Mouse (Mus musculus): ENCODE measurements around the gene Zcchc9. TPM values are rescaled to one million over a fixed set of nuclear protein-coding genes. Genes with fewer than 3 reads are reported as not detected.

Gene Zcchc9
- polyA plus RNA-seq, 1 experiment from 2014 or later, result 17.6 TPM

DNA sequence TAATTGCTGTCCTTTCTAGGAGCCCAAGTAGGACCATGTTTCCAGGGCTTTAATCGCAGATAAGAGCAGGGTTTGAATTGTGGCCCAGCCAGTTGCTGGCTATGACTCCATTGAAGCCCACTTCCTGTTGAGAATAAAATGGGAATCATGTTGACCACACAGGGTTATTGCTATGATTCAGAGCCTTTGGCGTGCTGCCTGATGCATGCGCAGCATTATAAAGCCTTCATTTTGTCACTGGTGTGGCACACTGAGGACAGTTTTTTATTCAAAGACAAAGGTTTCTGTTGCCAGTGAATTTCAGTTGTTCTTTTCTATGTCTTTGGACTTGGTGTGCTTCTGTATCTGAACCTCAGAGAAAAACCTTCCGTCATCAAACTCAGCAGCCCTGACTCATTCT is 51.3 kb downstream of the Zcchc9 start:
- WGBS, result 82% methylated on average over 4 of the region's 4 CpGs
- no peaks in the 10 kb centered on the region for H3K4me1 ChIP-seq (ENCODE audit: control insufficient read depth, insufficient read depth, low read length)
- no peak overlapping the region for H3K4me3 ChIP-seq (ENCODE audit: low read depth, low read length)
- no peaks in the 10 kb centered on the region for H3K27me3 ChIP-seq (ENCODE audit: control insufficient read depth, insufficient read depth, low read length)
- no peak overlapping the region for H3K27ac ChIP-seq (ENCODE audit: low read depth, low read length)
- no peak for ATAC-seq (ENCODE audit: low read depth)
- no peaks in the 10 kb centered on the region for H3K36me3 ChIP-seq (ENCODE audit: control insufficient read depth, insufficient read depth, low read length)
- H3K4me2 ChIP-seq (ENCODE audit: low read depth, low read length), result no peak overlapping the region
- no peaks in the 10 kb centered on the region for H3K9me3 ChIP-seq (ENCODE audit: control insufficient read depth, low read length)
- no peak overlapping the region for H3K9ac ChIP-seq (replicated peaks; ENCODE audit: low read depth, low read length)

DNA sequence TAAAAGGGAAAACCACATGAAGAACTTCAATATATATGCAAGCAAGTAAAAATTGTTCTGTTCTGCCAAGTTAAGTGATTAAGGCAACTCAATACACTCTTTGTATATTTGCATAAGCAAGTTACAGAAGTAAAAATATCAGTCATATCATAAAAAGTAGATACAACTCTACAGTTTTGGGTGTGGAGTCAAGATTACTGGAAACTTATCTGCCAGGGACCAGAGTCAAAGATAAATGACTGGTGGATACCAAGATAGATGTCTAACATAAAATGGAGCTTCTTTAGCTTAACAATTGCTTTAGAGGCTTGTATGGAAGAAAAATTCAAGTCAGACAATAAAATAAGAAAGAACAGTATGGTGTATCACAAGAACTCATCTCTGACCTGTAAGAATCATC is 52.7 kb downstream of the Zcchc9 start:
- Histone ChIP-seq H3K36me3 (ENCODE audit: control insufficient read depth, insufficient read depth, low read length) (no peaks in the 10 kb centered on the region), H3K4me1 (ENCODE audit: control insufficient read depth, insufficient read depth, low read length) (no peaks in the 10 kb centered on the region), H3K27me3 (ENCODE audit: control insufficient read depth, insufficient read depth, low read length) (no peaks in the 10 kb centered on the region), H3K9me3 (ENCODE audit: control insufficient read depth, low read length) (no peaks in the 10 kb centered on the region), H3K9ac (replicated peaks; ENCODE audit: low read depth, low read length) (no peak overlapping the region), H3K4me3 (ENCODE audit: low read depth, low read length) (no peak overlapping the region), H3K4me2 (ENCODE audit: low read depth, low read length) (no peak overlapping the region), H3K27ac (ENCODE audit: low read depth, low read length) (no peak overlapping the region)
- no peak for ATAC-seq (ENCODE audit: low read depth)

DNA sequence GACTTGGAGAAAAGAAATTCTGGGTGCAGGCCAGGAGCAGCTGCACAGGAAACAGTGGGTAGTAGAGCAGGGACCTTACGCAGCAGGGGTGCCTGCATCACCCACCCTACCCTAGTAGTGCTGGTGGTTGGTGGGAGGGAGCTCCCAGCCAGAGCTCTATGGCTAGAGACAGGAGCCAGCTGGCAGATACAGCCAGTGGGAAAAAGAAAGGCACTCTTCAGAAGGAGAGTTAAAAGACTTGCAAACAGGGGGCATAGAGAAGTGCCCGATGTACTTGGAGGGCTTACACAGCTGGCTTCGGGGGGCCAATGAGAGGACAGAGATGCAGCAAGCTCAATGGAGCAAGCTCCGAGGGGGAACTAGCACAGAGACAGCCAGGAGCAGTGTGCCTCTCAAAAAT is 53.8 kb downstream of the Zcchc9 start:
- no peak overlapping the region for H3K4me2 ChIP-seq (ENCODE audit: low read depth, low read length)
- H3K9me3 ChIP-seq (ENCODE audit: control insufficient read depth, low read length), result no peaks in the 10 kb centered on the region
- H3K27ac ChIP-seq (ENCODE audit: low read depth, low read length), result no peak overlapping the region
- no peak overlapping the region for H3K9ac ChIP-seq (replicated peaks; ENCODE audit: low read depth, low read length)
- H3K27me3 ChIP-seq (ENCODE audit: control insufficient read depth, insufficient read depth, low read length), result no peaks in the 10 kb centered on the region
- H3K36me3 ChIP-seq (ENCODE audit: control insufficient read depth, insufficient read depth, low read length), result no peaks in the 10 kb centered on the region
- ATAC-seq (ENCODE audit: low read depth), result no peak
- no peaks in the 10 kb centered on the region for H3K4me1 ChIP-seq (ENCODE audit: control insufficient read depth, insufficient read depth, low read length)
- WGBS, result 56% methylated on average over 4 of the region's 4 CpGs
- H3K4me3 ChIP-seq (ENCODE audit: low read depth, low read length), result no peak overlapping the region

DNA sequence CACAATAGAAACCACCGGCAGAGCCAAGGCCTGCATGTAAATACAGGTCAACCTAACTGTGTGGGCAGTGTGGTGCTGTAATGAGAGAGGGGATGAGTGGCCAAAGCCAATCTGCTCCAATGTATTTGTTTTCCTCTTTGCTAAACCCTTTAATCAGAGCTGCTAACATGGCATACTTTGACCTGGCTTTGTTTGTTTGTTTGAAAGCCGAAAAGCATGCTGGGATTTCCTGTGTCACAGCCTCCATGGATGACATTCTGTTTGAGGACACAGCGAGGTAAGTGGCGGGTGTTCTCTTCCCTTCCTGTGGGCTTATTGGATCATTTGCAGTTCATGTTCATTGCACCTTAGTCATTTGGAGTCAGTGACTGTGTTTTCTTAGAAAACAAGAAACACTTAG is 57.5 kb downstream of the Zcchc9 start:
- no peak overlapping the region for H3K27ac ChIP-seq (ENCODE audit: low read depth, low read length)
- H3K27me3 ChIP-seq (ENCODE audit: control insufficient read depth, insufficient read depth, low read length), result no peaks in the 10 kb centered on the region
- no peak overlapping the region for H3K9ac ChIP-seq (replicated peaks; ENCODE audit: low read depth, low read length)
- H3K36me3 ChIP-seq (ENCODE audit: control insufficient read depth, insufficient read depth, low read length), result no peaks in the 10 kb centered on the region
- H3K4me3 ChIP-seq (ENCODE audit: low read depth, low read length), result no peak overlapping the region
- WGBS, result 78% methylated on average over 4 of the region's 4 CpGs
- H3K4me2 ChIP-seq (ENCODE audit: low read depth, low read length), result no peak overlapping the region
- no peaks in the 10 kb centered on the region for H3K9me3 ChIP-seq (ENCODE audit: control insufficient read depth, low read length)
- no peak for ATAC-seq (ENCODE audit: low read depth)
- H3K4me1 ChIP-seq (ENCODE audit: control insufficient read depth, insufficient read depth, low read length), result no peaks in the 10 kb centered on the region

DNA sequence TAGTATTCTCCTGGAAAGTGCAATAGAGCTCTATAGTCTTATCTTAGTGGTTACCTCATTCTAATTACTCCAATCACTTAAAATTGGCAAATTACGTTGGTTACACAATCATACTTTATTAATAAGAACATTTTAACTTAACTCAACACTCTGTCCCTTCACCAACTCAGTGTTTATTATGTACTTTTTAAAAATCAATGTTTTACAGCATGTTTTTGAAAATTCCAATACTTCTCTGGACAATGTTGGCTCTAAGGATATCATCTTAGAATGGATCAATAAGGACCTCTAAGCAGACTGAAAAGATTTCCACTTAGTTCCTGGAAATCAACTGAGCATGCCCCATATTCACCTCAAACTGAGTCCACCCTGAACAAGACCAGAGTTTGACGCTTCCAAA is 59.1 kb downstream of the Zcchc9 start:
- Histone ChIP-seq H3K27me3 (ENCODE audit: control insufficient read depth, insufficient read depth, low read length) (no peaks in the 10 kb centered on the region), H3K4me2 (ENCODE audit: low read depth, low read length) (no peak overlapping the region), H3K27ac (ENCODE audit: low read depth, low read length) (no peak overlapping the region), H3K36me3 (ENCODE audit: control insufficient read depth, insufficient read depth, low read length) (no peaks in the 10 kb centered on the region), H3K4me3 (ENCODE audit: low read depth, low read length) (no peak overlapping the region), H3K9ac (replicated peaks; ENCODE audit: low read depth, low read length) (no peak overlapping the region), H3K4me1 (ENCODE audit: control insufficient read depth, insufficient read depth, low read length) (no peaks in the 10 kb centered on the region), H3K9me3 (ENCODE audit: control insufficient read depth, low read length) (no peaks in the 10 kb centered on the region)
- WGBS, result 95% methylated on average over 2 of the region's 2 CpGs
- ATAC-seq (ENCODE audit: low read depth), result no peak

Small RNAs within 50 kb of the gene (microRNA-seq; reads per million reads assigned to microRNA genes)
- gene Gm27656, result not detected

Other genes with a start within 250 kb of the Zcchc9 start
- gene Acot12, start 66.2 kb downstream of the Zcchc9 start, polyA plus RNA-seq (2014; fragmentation: Nextera tagmentation; extraction: Ambion mirVana), result 0.12 and 0.42 TPM in 2 replicates
- gene Ckmt2, start 69.2 kb upstream of the Zcchc9 start, polyA plus RNA-seq (2014; fragmentation: Nextera tagmentation; extraction: Ambion mirVana), result not detected in 2 replicates

All from neural tube, embryonic 14.5 days (tissue).